Mouse (Mus musculus) CH12.LX (cell line): ENCODE data around the gene Ptprcap. TPM values are rescaled to one million over a fixed set of nuclear protein-coding genes. Genes with fewer than 3 reads are reported as not detected.

ENCODE experiments used
- DNase-seq: peaks from one replicate; pipeline ENCODE4 v3.0.0-alpha.2; 2013; ENCODE audit errors: extremely low read depth
- H3K27ac ChIP-seq: 2 replicates; pipeline ENCODE4 v1.5.1; 2012; ENCODE audit warnings: low read depth, mild to moderate bottlenecking, control low read depth, moderate library complexity; ENCODE audit not compliant: insufficient read depth
- H3K27me3 ChIP-seq: replicated peaks from 2 replicates; pipeline ENCODE3; 2012; ENCODE audit warnings: inconsistent platforms
- H3K36me3 ChIP-seq, 2 experiments: replicated peaks in 1 of 2; 2 replicates each; pipeline versions ENCODE3 to v1.6.1; 2012; ENCODE audit warnings: inconsistent platforms in 1 of 2, low read length in 1 of 2, mild to moderate bottlenecking in 1 of 2, mixed read lengths in 1 of 2, moderate library complexity in 1 of 2; ENCODE audit not compliant: control insufficient read depth in 1 of 2, insufficient read depth in 1 of 2
- H3K4me1 ChIP-seq, 2 experiments: 2 replicates each; pipeline ENCODE4 v1.6.1; 2012; ENCODE audit warnings: inconsistent platforms in 1 of 2, moderate library complexity in 1 of 2; ENCODE audit not compliant: insufficient read depth in 2 of 2, control insufficient read depth in 1 of 2
- H3K4me2 ChIP-seq: 2 replicates; pipeline ENCODE4 v1.6.1; 2012; ENCODE audit warnings: low read depth, mild to moderate bottlenecking, control low read depth; ENCODE audit not compliant: poor library complexity, insufficient read depth, severe bottlenecking
- H3K4me3 ChIP-seq, 3 experiments: fragments of 150-350 bp in 1 of 3; sonication (generic) in 1 of 3; replicated peaks in 1 of 3; 2 replicates each; pipeline versions ENCODE3 to v1.5.1; 2011 to 2012; ENCODE audit warnings: low read depth in 2 of 3, low read length in 2 of 3, mild to moderate bottlenecking in 2 of 3, moderate library complexity in 2 of 3, control low read depth in 1 of 3, improper control_type of control experiment in 1 of 3, inconsistent platforms in 1 of 3, mixed read lengths in 1 of 3; ENCODE audit not compliant: poor library complexity in 1 of 3
- H3K79me2 ChIP-seq: replicated peaks from 2 replicates; pipeline ENCODE4 v1.6.1; 2012; ENCODE audit warnings: mild to moderate bottlenecking, moderate library complexity; ENCODE audit not compliant: control insufficient read depth, poor library complexity, insufficient read depth, severe bottlenecking; ENCODE audit errors: extremely low read depth
- H3K9ac ChIP-seq: 2 replicates; pipeline ENCODE4 v1.6.1; 2012; ENCODE audit warnings: low read depth, mild to moderate bottlenecking, control low read depth, moderate library complexity; ENCODE audit not compliant: insufficient read depth
- H3K9me3 ChIP-seq: replicated peaks from 2 replicates; pipeline ENCODE3; 2012; ENCODE audit warnings: low read length, inconsistent platforms, mixed read lengths
- BHLHE40 ChIP-seq: IDR thresholded peaks from 2 replicates; pipeline ENCODE4 v1.6.1; 2011; ENCODE audit warnings: mild to moderate bottlenecking, low read depth, low read length, improper control_type of control experiment
- CHD2 ChIP-seq: IDR thresholded peaks from 2 replicates; pipeline ENCODE4 v1.6.1; 2011; ENCODE audit warnings: low read length, improper control_type of control experiment
- CTCF ChIP-seq, 2 experiments: IDR thresholded peaks in 1 of 2; conservative IDR thresholded peaks in 1 of 2; 2 replicates each; pipeline ENCODE4 v1.5.1; 2011 to 2012; ENCODE audit warnings: low read depth in 2 of 2, low read length in 2 of 2, improper control_type of control experiment in 1 of 2, inconsistent platforms in 1 of 2, mild to moderate bottlenecking in 1 of 2, moderate library complexity in 1 of 2
- E2F4 ChIP-seq: IDR thresholded peaks from 2 replicates; pipeline ENCODE4 v1.6.1; 2011; ENCODE audit warnings: low read depth, low read length, improper control_type of control experiment; ENCODE audit not compliant: insufficient replicate concordance
- ELF1 ChIP-seq: IDR thresholded peaks from 2 replicates; pipeline ENCODE4 v1.6.1; 2014; ENCODE audit warnings: low read depth, mild to moderate bottlenecking, inconsistent platforms, low read length, improper control_type of control experiment
- EP300 ChIP-seq: IDR thresholded peaks from 2 replicates; pipeline ENCODE4 v1.6.1; 2011; ENCODE audit warnings: low read length, improper control_type of control experiment
- ETS1 ChIP-seq: conservative IDR thresholded peaks from 2 replicates; pipeline ENCODE4 v1.6.1; 2012; ENCODE audit warnings: low read depth, mild to moderate bottlenecking, inconsistent platforms, low read length, improper control_type of control experiment, moderate library complexity
- GABPA ChIP-seq: IDR thresholded peaks from 2 replicates; pipeline ENCODE4 v1.6.1; 2012; ENCODE audit warnings: low read depth, low read length, improper control_type of control experiment, inconsistent platforms; ENCODE audit not compliant: insufficient replicate concordance
- IRF4 ChIP-seq: IDR thresholded peaks from 2 replicates; pipeline ENCODE4 v1.6.1; 2014; ENCODE audit warnings: low read depth, mild to moderate bottlenecking, inconsistent platforms, low read length, improper control_type of control experiment
- MAFK ChIP-seq: IDR thresholded peaks from 2 replicates; pipeline ENCODE4 v1.6.1; 2011; ENCODE audit warnings: low read length, improper control_type of control experiment; ENCODE audit not compliant: insufficient replicate concordance
- MAX ChIP-seq: IDR thresholded peaks from 2 replicates; pipeline ENCODE4 v1.6.1; 2011; ENCODE audit warnings: low read length, improper control_type of control experiment
- MXI1 ChIP-seq: IDR thresholded peaks from 2 replicates; pipeline ENCODE4 v1.6.1; 2011; ENCODE audit warnings: mild to moderate bottlenecking, low read depth, low read length, improper control_type of control experiment
- MYC ChIP-seq: IDR thresholded peaks from 2 replicates; pipeline ENCODE4 v1.6.1; 2011; ENCODE audit warnings: low read depth, mild to moderate bottlenecking, improper control_type of control experiment, low read length
- NELFE ChIP-seq: IDR thresholded peaks from 2 replicates; pipeline ENCODE4 v1.6.1; 2011; ENCODE audit warnings: low read depth, low read length, improper control_type of control experiment
- PAX5 ChIP-seq: IDR thresholded peaks from 2 replicates; pipeline ENCODE4 v1.6.1; 2012; ENCODE audit warnings: low read length, inconsistent platforms, mixed read lengths
- POLR2A ChIP-seq: IDR thresholded peaks from 2 replicates; pipeline ENCODE4 v1.6.1; 2011; ENCODE audit warnings: low read depth, mild to moderate bottlenecking, improper control_type of control experiment, low read length
- POLR2AphosphoS2 ChIP-seq: IDR thresholded peaks from 2 replicates; pipeline ENCODE4 v1.6.1; 2011; ENCODE audit warnings: low read depth, low read length, improper control_type of control experiment
- RAD21 ChIP-seq: IDR thresholded peaks from 2 replicates; pipeline ENCODE4 v1.6.1; 2011; ENCODE audit warnings: low read depth, mild to moderate bottlenecking, low read length, improper control_type of control experiment, moderate library complexity
- SIN3A ChIP-seq: IDR thresholded peaks from 2 replicates; pipeline ENCODE4 v1.6.1; 2012; ENCODE audit warnings: low read length, improper control_type of control experiment, inconsistent platforms
- SMC3 ChIP-seq: IDR thresholded peaks from 2 replicates; pipeline ENCODE4 v1.6.1; 2011; ENCODE audit warnings: low read depth, low read length, improper control_type of control experiment
- TCF12 ChIP-seq: IDR thresholded peaks from 2 replicates; pipeline ENCODE4 v1.6.1; 2014; ENCODE audit warnings: low read depth, mild to moderate bottlenecking, inconsistent platforms, low read length, improper control_type of control experiment
- UBTF ChIP-seq: IDR thresholded peaks from 2 replicates; pipeline ENCODE4 v1.6.1; 2012; ENCODE audit warnings: low read depth, mild to moderate bottlenecking, inconsistent platforms, low read length, improper control_type of control experiment, moderate library complexity
- USF1 ChIP-seq: IDR thresholded peaks from 2 replicates; pipeline ENCODE4 v1.6.1; 2014; ENCODE audit warnings: low read depth, mild to moderate bottlenecking, inconsistent platforms, low read length, improper control_type of control experiment
- USF2 ChIP-seq: conservative IDR thresholded peaks from 2 replicates; pipeline ENCODE4 v1.6.1; 2011; ENCODE audit warnings: low read depth, low read length, improper control_type of control experiment
- ZKSCAN1 ChIP-seq: IDR thresholded peaks from 2 replicates; pipeline ENCODE4 v1.6.1; 2012; ENCODE audit warnings: low read depth, inconsistent platforms, low read length, improper control_type of control experiment, borderline replicate concordance
- ZMIZ1 ChIP-seq: IDR thresholded peaks from 2 replicates; pipeline ENCODE4 v1.6.1; 2012; ENCODE audit warnings: low read depth, mild to moderate bottlenecking, inconsistent platforms, low read length, improper control_type of control experiment
- dilution Hi-C: fragments of 300-500 bp; cut with MboI; formaldehyde crosslinking; loops from 2 replicates; pipeline ENCODE4 v1.14.3; 2020; ENCODE audit warnings: low sequenced_read_pairs; ENCODE audit not compliant: extremely low pct_unique_long_range_greater_than_20kb, extremely low pct_ligation_motif_present
- in situ Hi-C: fragments of 300-500 bp; cut with MboI; formaldehyde crosslinking; loops from 3 replicates; pipeline ENCODE4 v1.14.3; 2019; ENCODE audit warnings: low sequenced_read_pairs, low pct_ligation_motif_present, low pct_unique_long_range_greater_than_20kb, mixed read lengths
- polyA plus RNA-seq: library from polyadenylated mRNA; unstranded; fragments of >175 nt; gene quantifications from 2 replicates; pipeline ENCODE4 v1.2.1, GENCODE M21; 2012; ENCODE audit warnings: low read depth; ENCODE audit not compliant: insufficient read length
- total RNA-seq, 2 experiments: library from RNA; depleted of rRNA; stranded (reverse); fragments of 300-350 nt in 1 of 2; fragments of >200 nt in 1 of 2; gene quantifications; 2 replicates each; pipeline ENCODE4 v1.2.3; 2012 to 2014

Gene Ptprcap
- total and polyA plus RNA-seq, 3 experiments, result 343 to 447 (median 438) TPM

- peak overlapping the region; percentile 93 for H3K4me2 ChIP-seq
- in situ Hi-C loops, result no loop called here
- peaks cover 30 to 48% of the 10 kb centered on the region in 2 experiments for H3K36me3 ChIP-seq
- H3K9me3 ChIP-seq, result peaks cover 2% of the 10 kb centered on the region
- TF ChIP-seq ZKSCAN1 (no peak), TCF12 (peak; percentile 42; the same call in 1 of the 2 replicates), MXI1 (peak; percentile 69; the same call in 1 of the 2 replicates), SIN3A (0 out of 2 replicates have a peak, but pooled peaks have one; percentile 38), CTCF (conservative IDR thresholded peaks at IDR 0.05 in 1 of 2, IDR thresholded peaks at IDR 0.05 in 1 of 2; ENCODE audit: low read depth in 2 of 2, low read length in 2 of 2) (peak in 1 of 2 experiments; percentile 54; a peak in 2 of 4 replicates), POLR2AphosphoS2 (no peak), SMC3 (peak; percentile 42), ETS1 (peak; percentile 51; the same call in 1 of the 2 replicates), MYC (peak; percentile 77), IRF4 (no peak), MAFK (no peak), ZMIZ1 (0 out of 2 replicates have a peak, but pooled peaks have one; percentile 19), BHLHE40 (peak; percentile 84), RAD21 (peak; percentile 37)
- H3K79me2 ChIP-seq, result peaks cover 26% of the 10 kb centered on the region
- dilution Hi-C loops, result no loop called here
- DNase-seq, result peak; percentile 74
- H3K27ac ChIP-seq, result peak overlapping the region; percentile 84
- H3K9ac ChIP-seq, result peak overlapping the region; percentile 96; the same call in 1 of the 2 replicates
- no peaks in the 10 kb centered on the region for H3K27me3 ChIP-seq
- H3K4me1 ChIP-seq, result peaks cover 34 to 66% of the 10 kb centered on the region in 2 experiments
- H3K4me3 ChIP-seq, result peak overlapping the region; percentile 52 to 92 (median 77)
Observed at GRCm38 (mm10) chr19:4150567-4151487, 2.6 kb upstream of the Ptprcap start.

GRCm38 (mm10) chr19:4151488-4151860, 1.9 kb upstream of the Ptprcap start:
- no peak for TF ChIP-seq CHD2
- TF ChIP-seq MYC, result no peak
- TF ChIP-seq USF1, result no peak
- TF ChIP-seq ELF1, result no peak
- TF ChIP-seq MAX, result no peak
- TF ChIP-seq RAD21, result no peak
- no peak for TF ChIP-seq SMC3
- no peak for TF ChIP-seq USF2
- TF ChIP-seq E2F4, result no peak
- no peak for TF ChIP-seq NELFE
- TF ChIP-seq CTCF (conservative IDR thresholded peaks at IDR 0.05 in 1 of 2, IDR thresholded peaks at IDR 0.05 in 1 of 2; ENCODE audit: low read depth in 2 of 2, low read length in 2 of 2), result no peak
- TF ChIP-seq EP300, result no peak
- TF ChIP-seq GABPA, result no peak
- TF ChIP-seq UBTF, result no peak
- no peak for TF ChIP-seq BHLHE40
- no peak for TF ChIP-seq POLR2A
- TF ChIP-seq PAX5, result no peak
- Histone ChIP-seq H3K9ac (no peak overlapping the region), H3K4me2 (no peak overlapping the region), H3K27ac (no peak overlapping the region), H3K79me2 (peaks cover 32% of the 10 kb centered on the region), H3K9me3 (no peaks in the 10 kb centered on the region), H3K4me3 (peak overlapping the region in 1 of 3 experiments; percentile 77), H3K27me3 (no peaks in the 10 kb centered on the region), H3K4me1 (peaks cover 40 to 69% of the 10 kb centered on the region in 2 experiments), H3K36me3 (peaks cover 34 to 55% of the 10 kb centered on the region in 2 experiments)
- in situ Hi-C loops (no loop called here), dilution Hi-C loops (no loop called here)
- DNase-seq, result no peak
